Mouse (Mus musculus): ENCODE data around the gene Tagln3. TPM values are rescaled to one million over a fixed set of nuclear protein-coding genes. Genes with fewer than 3 reads are reported as not detected.

Gene Tagln3
- polyA plus RNA-seq, 1 experiment, result not detected

GRCm38 (mm10) chr16:45676462-45676861 is 47.9 kb downstream of the Tagln3 start:
- WGBS, result 49% methylated on average over 1 of the region's 1 CpGs
- Histone ChIP-seq H3K4me3 (ENCODE audit: insufficient read depth, low read depth, low read length) (no peak overlapping the region), H3K4me1 (ENCODE audit: control insufficient read depth, insufficient read depth, low read length) (no peaks in the 10 kb centered on the region), H3K27ac (ENCODE audit: insufficient read depth, low read depth, low read length) (no peak overlapping the region)
- TF ChIP-seq POLR2A (IDR thresholded peaks at IDR 0.05; ENCODE audit: insufficient read depth, low read depth, low read length) (no peak), CTCF (IDR thresholded peaks at IDR 0.05; ENCODE audit: insufficient read depth, low read depth, low read length) (no peak)

DNA sequence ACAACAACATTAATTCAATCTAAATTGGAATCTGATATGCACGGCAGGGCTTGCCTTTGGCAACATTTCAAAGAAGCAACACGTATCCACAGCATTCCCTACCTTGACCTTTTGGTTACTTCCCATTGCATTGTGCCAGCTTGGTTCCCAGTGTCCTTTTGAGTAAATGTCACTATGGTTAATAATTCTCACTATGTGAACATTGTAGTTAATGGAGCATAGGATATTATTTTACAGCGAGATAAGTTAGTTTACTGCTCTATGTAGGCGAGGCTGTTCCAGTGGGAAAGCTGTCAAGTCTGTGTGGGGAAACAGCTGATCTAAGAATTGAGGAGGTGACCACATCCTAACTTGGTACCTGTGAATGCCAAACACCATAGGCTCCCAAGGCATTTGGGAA is 54.4 kb downstream of the Tagln3 start:
- WGBS, result 55% methylated on average over 4 of the region's 4 CpGs
- Histone ChIP-seq H3K4me1 (ENCODE audit: control insufficient read depth, insufficient read depth, low read length) (no peaks in the 10 kb centered on the region), H3K27ac (ENCODE audit: insufficient read depth, low read depth, low read length) (no peak overlapping the region), H3K4me3 (ENCODE audit: insufficient read depth, low read depth, low read length) (no peak overlapping the region)
- no peak for TF ChIP-seq CTCF (IDR thresholded peaks at IDR 0.05; ENCODE audit: insufficient read depth, low read depth, low read length)
- no peak for TF ChIP-seq POLR2A (IDR thresholded peaks at IDR 0.05; ENCODE audit: insufficient read depth, low read depth, low read length)

GRCm38 (mm10) chr16:45668178-45668577 is 56.2 kb downstream of the Tagln3 start:
- 81% methylated on average over 3 of the region's 3 CpGs for WGBS
- Histone ChIP-seq H3K4me3 (ENCODE audit: insufficient read depth, low read depth, low read length) (no peak overlapping the region), H3K4me1 (ENCODE audit: control insufficient read depth, insufficient read depth, low read length) (no peaks in the 10 kb centered on the region), H3K27ac (ENCODE audit: insufficient read depth, low read depth, low read length) (no peak overlapping the region)
- TF ChIP-seq CTCF (IDR thresholded peaks at IDR 0.05; ENCODE audit: insufficient read depth, low read depth, low read length) (no peak), POLR2A (IDR thresholded peaks at IDR 0.05; ENCODE audit: insufficient read depth, low read depth, low read length) (no peak)

GRCm38 (mm10) chr16:45666136-45666535 is 58.3 kb downstream of the Tagln3 start:
- Histone ChIP-seq H3K4me3 (ENCODE audit: insufficient read depth, low read depth, low read length) (no peak overlapping the region), H3K27ac (ENCODE audit: insufficient read depth, low read depth, low read length) (no peak overlapping the region), H3K4me1 (ENCODE audit: control insufficient read depth, insufficient read depth, low read length) (no peaks in the 10 kb centered on the region)
- no peak for TF ChIP-seq POLR2A (IDR thresholded peaks at IDR 0.05; ENCODE audit: insufficient read depth, low read depth, low read length)
- no peak for TF ChIP-seq CTCF (IDR thresholded peaks at IDR 0.05; ENCODE audit: insufficient read depth, low read depth, low read length)
- WGBS, result 86% methylated on average over 2 of the region's 2 CpGs

DNA sequence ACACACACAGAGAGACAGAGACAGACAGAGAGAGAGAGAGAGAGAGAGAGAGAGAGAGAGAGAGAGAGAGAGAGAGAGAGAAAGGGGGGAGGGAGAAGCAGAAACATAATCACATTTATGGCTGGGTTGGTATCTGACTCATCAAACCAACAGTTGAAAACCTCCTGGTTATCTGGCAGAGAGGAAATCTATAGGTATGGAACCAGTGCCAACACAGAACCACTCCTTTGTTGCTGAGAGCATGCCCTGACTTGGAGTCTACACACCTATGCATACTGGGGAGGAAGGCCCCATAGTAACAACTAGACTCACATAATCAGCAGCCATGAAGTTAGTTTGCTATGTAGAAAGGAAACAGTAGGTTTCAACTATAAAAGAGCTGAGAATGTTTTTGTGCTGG is 62.0 kb downstream of the Tagln3 start:
- no peak for TF ChIP-seq CTCF (IDR thresholded peaks at IDR 0.05; ENCODE audit: insufficient read depth, low read depth, low read length)
- no peak for TF ChIP-seq POLR2A (IDR thresholded peaks at IDR 0.05; ENCODE audit: insufficient read depth, low read depth, low read length)
- H3K27ac ChIP-seq (ENCODE audit: insufficient read depth, low read depth, low read length), result no peak overlapping the region
- H3K4me1 ChIP-seq (ENCODE audit: control insufficient read depth, insufficient read depth, low read length), result no peaks in the 10 kb centered on the region
- no peak overlapping the region for H3K4me3 ChIP-seq (ENCODE audit: insufficient read depth, low read depth, low read length)

Other genes with a start within 250 kb of the Tagln3 start
- not detected in 2 replicates for gene Gm609, start 231.6 kb downstream of the Tagln3 start, polyA plus RNA-seq (2012; ENCODE audit: insufficient read depth, insufficient read length, low replicate concordance, missing spikeins)
- not detected in 2 replicates for gene Gm17783, start 192.6 kb downstream of the Tagln3 start, polyA plus RNA-seq (2012; ENCODE audit: insufficient read depth, insufficient read length, low replicate concordance, missing spikeins)
- not detected in 2 replicates for gene Slc9c1, start 189.3 kb downstream of the Tagln3 start, polyA plus RNA-seq (2012; ENCODE audit: insufficient read depth, insufficient read length, low replicate concordance, missing spikeins)
- not detected in 2 replicates for gene Gcsam, start 114.2 kb downstream of the Tagln3 start, polyA plus RNA-seq (2012; ENCODE audit: insufficient read depth, insufficient read length, low replicate concordance, missing spikeins)
- gene BC016579, start 70.5 kb downstream of the Tagln3 start, polyA plus RNA-seq (2012; ENCODE audit: insufficient read depth, insufficient read length, low replicate concordance, missing spikeins), result not detected in 2 replicates
- gene Tmprss7, start 30.9 kb downstream of the Tagln3 start, polyA plus RNA-seq (2012; ENCODE audit: insufficient read depth, insufficient read length, low replicate concordance, missing spikeins), result not detected in 2 replicates
- not detected in 2 replicates for gene Abhd10, start 18.3 kb upstream of the Tagln3 start, polyA plus RNA-seq (2012; ENCODE audit: insufficient read depth, insufficient read length, low replicate concordance, missing spikeins)
- not detected in 2 replicates for gene Phldb2, start 229.0 kb upstream of the Tagln3 start, polyA plus RNA-seq (2012; ENCODE audit: insufficient read depth, insufficient read length, low replicate concordance, missing spikeins)